Mouse (Mus musculus) frontal cortex, postnatal 10 days (tissue): ENCODE measurements around the gene Itga2.

ENCODE experiments used
- DNase-seq, 2 experiments: peaks; one replicate each; pipeline ENCODE4 v3.0.0; 2022; ENCODE audit warnings: low spot score in 2 of 2, mixed read lengths in 1 of 2

Itga2 gene

DNA sequence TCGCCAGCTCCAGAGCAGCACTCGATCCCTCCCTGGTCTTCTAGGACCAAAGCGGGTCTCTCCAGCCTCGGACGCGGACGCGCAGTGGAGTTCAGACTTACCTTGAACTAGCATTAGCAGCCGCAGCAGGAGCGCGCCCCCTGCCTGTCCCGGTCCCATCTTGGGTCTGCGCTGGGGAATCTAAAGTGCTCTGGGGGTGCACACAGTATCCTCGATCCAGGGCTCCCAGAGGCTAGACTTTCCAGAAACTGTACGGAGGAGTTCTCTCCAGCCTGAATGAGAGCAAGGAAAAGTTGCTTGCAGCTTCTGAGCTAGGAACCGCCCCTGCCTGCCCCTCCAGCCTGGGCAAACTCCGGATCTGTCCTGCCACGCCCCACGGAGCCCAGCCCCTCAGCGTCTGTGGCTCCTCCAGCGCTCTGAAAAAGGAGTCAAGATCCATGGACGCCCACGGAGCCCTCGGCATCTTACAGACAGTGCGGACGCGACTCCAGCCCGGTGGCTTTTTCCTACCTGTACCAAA lies at the start of gene Itga2:
TSS of gene Itga2 (minus strand) at position 326 of the 520 bp plus-strand sequence.
- DNase-seq = peak in 1 of 2 experiments; percentile 24

DNA sequence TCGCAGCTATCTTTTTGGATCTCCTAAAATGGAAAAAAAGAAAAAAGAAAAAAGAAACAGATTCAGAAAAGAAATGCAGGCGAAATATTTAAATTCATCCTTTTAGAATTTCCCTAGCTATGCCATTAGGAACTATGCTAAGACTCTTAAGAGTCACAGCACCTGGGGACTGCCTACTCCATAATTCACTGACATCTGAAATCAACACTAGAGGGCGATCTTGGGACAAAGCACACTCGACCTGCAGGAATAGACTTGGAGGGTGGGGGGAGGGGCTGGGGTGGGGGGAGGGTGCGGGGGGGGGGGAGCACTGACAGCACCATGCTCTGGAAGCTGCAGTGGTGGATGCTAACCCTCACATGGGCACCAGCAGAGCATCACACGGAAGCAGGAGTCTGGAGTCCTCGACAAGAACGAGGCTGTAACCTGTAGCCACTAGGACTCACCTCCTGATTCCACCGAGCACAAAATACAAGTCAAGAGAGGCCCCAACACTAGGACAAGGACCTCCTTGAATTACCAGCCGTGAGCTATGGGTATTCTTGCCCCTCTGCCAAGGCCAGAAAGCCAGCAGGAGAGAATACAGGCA lies 49.0 kb upstream of the Itga2 start:
- DNase-seq = no peak

DNA sequence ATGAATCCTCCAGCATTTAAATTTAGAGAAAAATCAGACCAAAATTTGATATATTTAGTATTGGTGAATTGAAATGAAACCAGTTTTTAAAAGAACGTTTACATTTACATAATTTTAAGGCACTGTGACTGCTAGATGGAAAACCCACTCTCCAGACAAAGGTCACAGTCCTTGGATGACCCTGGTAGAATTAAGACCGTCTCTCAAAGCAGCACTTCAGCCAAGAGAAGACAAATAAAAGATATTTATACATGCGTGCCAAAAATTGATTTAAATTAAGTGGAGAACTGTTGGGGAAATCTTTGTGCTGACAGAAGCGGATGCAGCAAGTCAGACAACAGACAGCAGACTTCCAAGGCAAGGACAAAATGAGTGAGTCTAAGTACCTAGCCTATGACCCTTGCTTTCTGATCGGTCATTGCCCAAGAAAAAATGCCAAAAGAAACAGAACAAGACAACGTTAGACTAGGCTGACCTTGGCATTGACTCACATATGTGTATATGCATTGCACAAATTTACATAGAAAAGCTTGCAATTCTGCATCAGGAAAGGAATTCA lies 42.7 kb upstream of the Itga2 start:
- DNase-seq = no peak

DNA sequence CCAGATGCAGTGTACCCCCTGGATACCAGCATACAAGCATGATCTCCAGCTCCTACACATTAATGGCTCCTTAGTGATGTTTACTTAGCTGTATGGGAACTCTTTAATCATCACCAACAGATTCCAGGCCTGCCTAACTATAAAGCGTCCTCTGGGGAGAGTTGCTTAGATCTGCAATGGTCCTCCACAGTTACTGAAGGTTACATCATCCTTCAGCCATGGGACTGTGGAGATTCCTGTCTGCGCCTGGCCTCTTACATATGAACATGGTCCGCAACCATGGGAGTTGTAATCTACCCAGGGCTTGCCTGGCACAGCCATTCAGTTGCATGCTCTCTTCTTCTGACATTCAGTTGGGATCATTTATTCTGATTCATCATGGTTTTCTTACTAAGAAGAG lies 40.0 kb upstream of the Itga2 start:
- no peak for DNase-seq

DNA sequence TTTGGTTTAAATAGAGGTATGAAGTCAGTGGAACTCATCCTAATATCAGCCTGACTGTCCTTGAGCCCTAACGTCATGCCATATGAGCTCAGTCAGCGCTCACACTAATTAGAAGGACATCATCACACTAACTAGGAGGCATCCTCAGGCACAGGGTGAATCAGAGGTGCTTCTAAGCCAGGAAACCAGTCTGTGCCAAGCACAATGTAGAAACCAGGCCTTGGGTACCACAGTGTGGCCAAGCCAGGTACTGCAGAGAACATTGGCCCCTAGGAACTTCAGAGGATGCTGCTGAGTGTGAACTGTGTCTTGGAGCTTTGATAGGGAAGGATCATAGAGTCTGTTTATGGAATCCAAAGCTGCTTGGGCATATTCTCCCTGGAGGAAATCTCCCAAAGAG lies 32.3 kb upstream of the Itga2 start:
- peak; percentile 20 to 72 for DNase-seq

DNA sequence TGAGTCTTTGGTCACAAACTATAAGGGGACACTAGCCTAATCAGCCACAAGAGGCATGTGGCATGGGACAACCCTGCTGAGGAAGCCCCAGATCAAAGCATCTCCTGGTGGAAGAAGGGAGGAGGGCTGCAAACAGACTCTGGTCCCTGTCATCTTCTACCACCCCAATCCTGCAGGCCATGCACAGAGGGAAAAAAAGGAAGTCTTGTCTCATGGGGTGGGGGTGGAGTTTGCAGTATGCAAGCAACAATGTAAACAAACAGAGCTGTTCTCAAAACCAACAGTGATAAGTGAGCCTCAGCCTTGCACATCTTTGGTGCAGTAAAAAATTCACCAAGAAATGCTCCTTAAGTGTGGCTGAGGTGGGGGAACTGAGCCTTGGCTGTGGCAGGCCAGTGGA lies 22.6 kb upstream of the Itga2 start:
- no peak for DNase-seq

DNA sequence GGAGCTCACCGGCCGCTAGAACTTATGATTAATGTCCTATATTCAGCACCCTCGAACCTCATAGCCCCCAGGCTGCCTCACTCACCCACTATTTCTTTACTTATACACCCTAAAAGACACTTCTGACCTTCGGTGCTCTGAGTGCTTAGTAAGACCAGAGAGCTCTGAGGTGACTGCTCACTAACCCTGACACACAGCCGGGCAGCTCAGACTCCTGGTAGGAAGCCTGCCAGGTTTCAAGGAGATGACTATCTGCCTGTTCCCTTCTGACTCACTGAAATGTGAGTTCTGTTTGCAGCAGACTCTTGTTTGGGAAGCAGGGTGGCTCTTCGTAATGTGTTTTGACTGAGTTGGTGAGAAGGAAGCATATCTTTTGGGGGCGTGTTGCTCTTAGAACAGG lies 1.6 kb upstream of the Itga2 start:
- DNase-seq = no peak

DNA sequence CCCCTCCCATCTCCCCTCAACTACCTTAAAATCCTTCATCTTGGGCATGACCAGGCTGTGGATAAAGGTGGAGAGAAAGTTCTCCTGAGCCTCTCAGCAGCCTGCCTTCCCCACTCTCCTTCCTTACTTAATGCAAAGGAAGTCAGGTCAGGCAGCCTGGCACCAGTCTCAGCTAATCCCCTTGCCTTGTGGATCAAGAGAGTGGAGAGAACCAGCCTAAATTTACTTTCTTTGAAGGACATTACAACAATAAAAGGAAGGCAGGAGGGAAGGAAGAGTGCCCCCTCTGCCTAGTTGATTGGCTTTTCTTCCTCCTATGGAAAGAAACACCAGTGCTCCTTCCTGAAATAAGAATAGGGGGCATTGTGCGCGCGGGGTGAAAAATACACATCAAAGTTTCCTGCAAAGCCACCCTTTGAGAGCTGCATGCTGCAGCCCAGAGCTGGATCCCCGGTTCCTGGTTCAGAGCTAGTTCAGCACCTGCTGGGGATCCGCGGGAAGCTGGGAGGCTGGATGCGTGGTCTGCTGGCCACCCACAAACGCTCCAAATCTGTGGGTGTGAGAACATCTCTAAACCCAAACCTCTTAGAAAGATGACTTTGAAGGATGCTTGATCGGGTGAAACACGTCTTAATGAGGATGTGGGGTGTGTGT lies 777 bp downstream of the Itga2 start:
- no peak for DNase-seq

DNA sequence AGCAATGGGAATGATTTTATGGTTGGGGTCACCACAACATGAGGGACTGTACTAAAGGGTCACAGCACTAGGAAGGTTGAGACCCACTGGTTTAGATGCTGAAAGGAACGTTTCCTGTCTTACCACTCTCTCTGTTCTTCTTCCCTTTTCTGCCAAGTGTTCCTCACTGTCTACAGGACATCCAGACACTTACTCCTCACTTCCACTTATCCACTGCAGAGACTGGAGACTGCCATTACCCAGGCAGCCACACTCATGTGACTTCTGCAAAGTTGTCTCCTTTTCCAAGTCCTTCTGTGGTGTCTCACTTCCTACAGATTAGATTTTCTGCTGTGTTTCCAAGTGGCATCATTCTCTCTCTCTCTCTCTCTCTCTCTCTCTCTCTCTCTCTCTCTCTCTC lies 7.1 kb downstream of the Itga2 start:
- DNase-seq = no peak

DNA sequence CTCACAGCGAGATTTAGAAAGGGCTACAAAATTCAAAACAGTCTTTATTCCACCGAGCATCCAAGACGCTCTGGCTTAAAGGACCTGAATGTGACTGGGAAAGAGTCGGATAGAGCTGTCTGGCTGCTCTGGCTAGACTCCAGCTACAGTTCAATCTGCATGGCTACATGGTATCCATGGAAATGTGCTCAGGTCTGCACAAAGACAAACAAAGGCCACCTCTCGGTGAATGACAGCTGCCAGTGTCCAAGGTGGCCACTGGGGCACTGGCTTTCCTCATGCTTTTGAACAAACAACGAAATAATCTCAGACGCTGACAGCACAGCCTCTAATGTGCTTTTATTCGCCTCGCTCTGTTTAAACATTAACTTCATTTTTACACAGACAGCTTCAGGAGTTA lies 8.6 kb downstream of the Itga2 start:
- peak in 1 of 2 experiments; percentile 8 for DNase-seq

DNA sequence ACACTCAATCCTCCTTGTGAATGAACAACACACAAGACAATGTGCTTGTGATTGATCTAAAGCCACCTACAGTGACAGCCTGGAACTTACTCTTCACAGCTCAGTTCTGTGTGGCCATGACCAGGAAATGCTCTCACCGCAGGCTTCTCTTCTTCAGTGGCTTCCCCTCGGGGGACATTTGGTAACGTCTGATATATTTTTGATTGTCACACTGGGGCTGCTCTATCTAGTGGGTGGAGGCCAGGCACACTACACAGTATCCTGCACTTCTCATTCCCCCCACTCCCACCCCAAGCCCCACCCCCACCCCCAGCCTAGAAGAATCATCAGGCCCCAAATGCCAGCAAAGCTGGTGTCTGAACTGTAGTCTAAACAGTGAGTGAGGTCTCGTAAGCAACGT lies 16.1 kb downstream of the Itga2 start:
- DNase-seq = no peak

DNA sequence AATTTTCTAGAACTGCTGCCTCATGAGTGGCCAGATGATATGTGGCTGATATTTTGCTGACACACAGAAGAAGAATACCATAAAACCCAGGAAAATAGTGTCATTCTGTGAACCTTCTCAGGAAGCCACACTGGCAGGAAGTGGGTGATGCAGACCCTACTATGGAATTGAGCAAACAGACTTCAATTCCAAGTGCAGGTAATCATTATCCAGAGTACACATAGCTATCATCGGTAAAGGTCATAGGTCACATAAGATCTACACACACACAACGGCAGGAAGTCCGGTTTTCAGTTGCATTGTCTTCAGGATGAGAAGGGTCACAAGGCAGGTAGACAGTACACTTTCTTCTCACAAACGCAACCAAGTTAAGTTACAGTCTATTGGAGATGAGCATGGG lies 16.9 kb downstream of the Itga2 start:
- no peak for DNase-seq

DNA sequence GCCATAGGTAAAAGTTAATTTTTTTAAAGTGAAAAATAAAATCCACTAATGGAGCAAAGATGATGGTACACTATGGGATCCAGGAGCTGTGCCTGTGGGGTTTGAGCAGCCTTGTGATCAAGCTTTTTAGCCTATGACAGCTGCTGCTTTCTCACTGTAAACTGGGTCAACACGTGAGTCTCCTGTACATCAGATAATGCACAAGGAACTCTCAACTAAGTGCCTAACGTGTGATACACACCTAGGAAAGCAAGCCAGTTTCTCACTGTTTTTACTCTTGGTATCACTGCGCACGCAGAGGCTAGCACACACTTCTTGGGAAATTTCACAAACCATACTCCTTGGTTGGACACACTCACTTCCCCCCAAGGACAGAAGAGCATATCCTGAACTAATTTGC lies 17.3 kb downstream of the Itga2 start:
- DNase-seq = no peak

DNA sequence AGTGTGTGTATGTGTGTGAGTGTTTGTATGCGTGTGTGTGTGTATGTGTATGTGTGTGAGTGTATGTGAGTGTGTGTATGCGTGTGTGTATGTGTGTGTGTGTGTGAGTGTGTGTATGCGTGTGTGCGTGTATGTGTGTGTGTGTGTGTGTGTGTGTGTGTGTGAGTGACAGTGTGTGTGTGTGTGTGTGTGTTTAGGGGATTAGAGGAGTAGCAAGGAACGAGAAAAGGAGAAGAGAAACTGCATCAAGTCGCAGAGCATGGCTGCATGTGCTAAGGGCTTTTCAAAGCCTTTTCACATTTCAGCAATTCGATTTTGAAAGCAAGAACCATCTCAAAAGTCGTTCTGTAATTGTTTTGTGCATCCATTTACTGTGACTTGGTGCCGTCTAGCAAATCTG lies 21.3 kb downstream of the Itga2 start:
- DNase-seq = no peak

DNA sequence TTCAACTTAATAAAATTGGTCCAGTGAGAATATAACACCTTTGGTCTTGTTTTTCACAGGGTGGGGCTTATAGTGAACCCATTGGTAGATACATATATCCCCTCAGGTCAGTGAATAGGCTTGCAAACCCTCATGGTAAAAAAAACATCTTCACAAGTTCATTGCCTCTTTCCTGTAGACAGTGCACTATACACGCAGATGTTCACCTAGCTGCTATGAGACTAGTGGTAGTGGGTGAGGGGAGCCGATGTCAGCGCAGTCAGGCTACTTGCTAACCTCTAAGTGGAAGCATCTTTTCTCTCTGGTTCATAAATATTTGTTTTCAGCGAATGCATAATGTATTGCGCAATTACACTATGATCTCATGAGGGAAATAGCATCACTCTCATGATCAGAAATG lies 22.4 kb downstream of the Itga2 start:
- no peak for DNase-seq

DNA sequence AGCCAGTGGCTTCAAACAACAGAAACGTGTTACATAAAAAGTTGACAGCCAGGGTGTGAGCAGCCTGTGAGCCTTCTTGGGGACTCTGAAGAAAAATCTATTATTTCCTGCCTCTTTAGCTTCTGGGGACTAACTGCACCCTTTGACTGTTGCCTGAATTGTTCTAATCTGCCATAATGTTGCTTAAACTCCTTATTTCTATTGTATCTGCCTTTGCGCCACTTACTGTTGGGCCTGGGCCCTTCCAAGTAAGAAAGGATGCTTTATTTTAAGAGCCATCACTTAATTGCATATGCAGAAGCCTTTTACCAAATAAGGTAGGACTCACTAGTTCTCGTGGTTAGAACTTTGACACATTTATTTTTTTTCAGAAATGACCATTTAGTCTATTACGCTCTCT lies 24.0 kb downstream of the Itga2 start:
- DNase-seq = no peak

DNA sequence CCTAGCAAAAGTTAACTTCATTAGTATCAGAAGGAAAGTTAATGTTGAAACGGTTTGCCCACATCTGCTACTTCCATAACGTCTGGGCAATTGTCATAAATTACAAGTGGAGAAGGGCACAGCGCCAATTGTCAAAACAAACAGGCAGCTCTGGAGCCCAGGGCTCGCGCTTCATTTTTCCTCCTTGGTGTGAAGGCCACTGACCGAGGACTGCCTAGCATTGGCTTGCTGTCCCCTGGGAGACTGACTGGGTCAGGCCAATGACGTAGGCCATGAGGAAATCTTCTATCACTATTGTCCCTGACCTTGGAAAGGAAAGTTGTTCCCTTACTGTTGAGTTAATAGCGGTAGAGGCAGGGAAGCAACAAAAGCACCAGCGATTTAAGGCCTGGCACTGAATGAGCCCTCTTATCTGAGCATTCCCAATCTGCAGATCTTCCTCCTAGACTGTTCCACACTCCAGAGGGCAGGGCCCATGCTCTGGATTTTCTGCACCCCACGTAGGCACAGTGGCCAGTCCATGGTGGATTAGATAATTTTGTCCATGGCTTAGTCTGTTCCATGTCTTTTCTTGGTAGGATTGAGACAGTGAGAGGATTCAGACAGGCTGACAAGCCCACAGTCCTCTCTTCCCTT lies 35.0 kb downstream of the Itga2 start:
- no peak for DNase-seq

DNA sequence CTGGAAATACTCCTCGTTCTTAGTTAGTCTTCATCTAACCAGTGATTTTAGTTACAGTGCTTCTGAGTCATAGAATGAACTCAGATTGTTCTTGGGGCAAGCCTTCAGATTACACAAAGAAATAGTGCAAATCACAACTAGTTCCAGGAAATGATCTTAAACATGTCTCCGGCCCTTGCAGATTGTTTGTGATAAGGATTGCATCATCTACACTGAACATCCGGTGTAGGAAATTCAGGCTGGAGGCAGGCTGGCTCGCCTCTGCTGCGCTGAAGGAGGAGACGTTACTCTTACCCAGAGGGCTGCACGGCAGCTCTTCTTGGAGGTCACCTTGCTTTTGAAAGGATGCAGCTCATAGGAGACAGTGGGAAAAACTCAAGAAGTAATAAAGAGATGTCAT lies 36.0 kb downstream of the Itga2 start:
- DNase-seq = no peak

DNA sequence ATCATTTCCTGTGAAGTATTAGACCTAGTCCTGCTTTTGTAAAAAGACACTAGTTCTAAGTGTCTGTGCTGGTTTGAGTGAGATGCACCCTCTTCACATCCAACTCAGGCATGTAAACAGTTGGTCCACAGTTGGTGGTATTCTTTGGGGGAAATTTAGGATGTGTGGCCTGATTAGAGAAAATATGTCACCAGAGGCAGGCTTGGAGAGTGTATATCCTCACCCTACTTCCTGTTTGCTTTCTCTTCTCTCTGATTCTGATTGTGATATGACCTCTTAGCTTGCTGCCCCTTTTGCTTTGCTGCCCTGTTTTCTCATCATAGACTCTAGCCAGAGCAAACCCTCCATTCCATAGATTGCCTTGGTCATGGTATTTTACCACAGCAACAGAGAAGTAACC lies 37.2 kb downstream of the Itga2 start:
- no peak for DNase-seq

DNA sequence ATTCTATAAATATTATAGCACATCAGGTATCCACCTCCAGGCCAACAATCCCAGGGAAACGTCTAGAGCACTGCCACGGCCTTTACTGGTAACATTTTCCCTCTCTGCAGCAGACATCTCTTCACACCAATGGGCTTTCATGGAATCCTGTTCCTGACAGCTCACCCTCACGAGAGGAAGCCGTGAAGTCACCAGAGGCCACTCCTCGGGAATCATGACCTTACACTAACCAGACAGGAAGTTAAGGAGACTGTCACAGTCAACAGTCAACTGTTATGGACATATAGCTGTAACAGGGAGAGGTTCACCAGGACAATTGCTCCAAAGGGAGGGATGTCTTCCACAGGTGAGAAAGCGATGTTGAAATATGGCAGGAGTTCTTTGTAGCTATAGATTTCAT lies 40.2 kb downstream of the Itga2 start:
- no peak for DNase-seq

DNA sequence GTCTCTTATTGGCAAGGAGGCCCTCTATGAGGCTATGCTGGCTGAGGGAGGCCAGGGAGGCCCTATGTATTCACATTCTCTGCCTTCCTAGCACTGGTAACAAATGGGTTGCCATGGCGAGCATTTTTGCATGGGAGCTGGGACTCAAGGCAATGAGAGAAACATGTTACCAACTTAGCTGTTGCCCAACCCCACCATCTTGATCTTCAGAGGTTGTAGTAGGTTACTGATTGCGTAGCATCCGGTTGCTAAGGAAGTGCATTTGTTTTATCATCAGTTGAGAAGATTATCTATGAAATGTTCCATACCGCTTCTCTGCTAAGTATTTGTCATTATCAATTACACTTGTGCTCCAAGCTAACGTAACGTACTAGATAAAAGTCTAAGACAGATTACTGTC lies 44.2 kb downstream of the Itga2 start:
- DNase-seq = no peak

DNA sequence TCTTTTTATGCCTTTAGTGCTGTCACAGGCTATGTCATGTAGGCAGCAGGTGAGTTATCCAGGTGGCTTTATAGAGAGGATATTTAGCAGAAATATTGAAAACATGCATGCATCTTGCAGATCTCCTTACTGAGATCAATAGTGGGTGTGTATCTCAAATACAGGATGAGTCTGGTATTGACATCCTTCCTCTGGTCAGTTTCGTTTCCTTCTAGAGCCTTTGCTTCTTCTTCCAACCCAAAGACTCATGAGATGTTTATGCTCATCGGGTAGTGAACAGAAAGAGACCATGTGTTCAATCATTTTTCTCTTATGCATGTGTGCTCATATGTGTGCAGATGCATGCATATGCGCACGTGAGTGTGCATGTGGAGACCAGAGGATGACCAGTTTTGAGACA lies 44.6 kb downstream of the Itga2 start:
- DNase-seq = no peak

DNA sequence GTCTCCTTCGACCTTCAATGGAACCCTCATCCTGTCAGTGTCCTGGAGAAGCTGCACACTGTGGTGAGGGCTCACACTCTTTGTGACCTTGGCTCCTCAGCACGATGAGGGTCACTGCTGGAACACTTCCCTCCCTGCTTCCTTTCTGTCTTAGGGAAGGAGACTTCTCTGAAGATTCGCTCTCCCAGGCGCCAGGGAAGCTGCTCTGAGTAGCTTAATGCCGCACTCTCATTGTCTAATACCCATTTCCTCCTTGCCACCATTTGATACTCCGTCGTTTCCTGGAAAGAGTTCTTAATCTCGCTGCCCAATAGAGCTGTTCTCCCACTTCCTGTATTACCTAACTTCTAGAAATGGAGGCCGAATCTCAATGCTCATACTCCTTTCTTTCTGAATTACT lies 46.7 kb downstream of the Itga2 start:
- no peak for DNase-seq
